Mouse (Mus musculus) brain, embryonic 18.5 days (tissue): ENCODE data around the gene Tars.

ENCODE experiments used
- DNase-seq: peaks from one replicate; pipeline ENCODE4 v3.0.0-alpha.2; 2012; ENCODE audit warnings: low read depth, low spot score

Gene Tars

GRCm38 (mm10) chr15:11399356-11400067 is at the start of gene Tars:
Gene Tars (minus strand): TSS chr15:11399665.
- DNase-seq: peak; percentile 98

GRCm38 (mm10) chr15:11437361-11437760 is 37.9 kb upstream of the Tars start:
- DNase-seq: no peak

- no peak for DNase-seq
Measured at GRCm38 (mm10) chr15:11436709-11437280, 37.3 kb upstream of the Tars start.

GRCm38 (mm10) chr15:11426899-11427298 is 27.4 kb upstream of the Tars start:
- DNase-seq: no peak

- DNase-seq: no peak
Measured at GRCm38 (mm10) chr15:11413484-11413883, 14.0 kb upstream of the Tars start.

GRCm38 (mm10) chr15:11412542-11412941 is 13.1 kb upstream of the Tars start:
- no peak for DNase-seq

GRCm38 (mm10) chr15:11411846-11412245 is 12.4 kb upstream of the Tars start:
- DNase-seq: no peak

GRCm38 (mm10) chr15:11408155-11408826 is 8.8 kb upstream of the Tars start:
- DNase-seq: peak; percentile 46

GRCm38 (mm10) chr15:11407381-11407780 is 7.9 kb upstream of the Tars start:
- peak; percentile 37 for DNase-seq

- no peak for DNase-seq
Measured at GRCm38 (mm10) chr15:11406769-11407168, 7.3 kb upstream of the Tars start.

- no peak for DNase-seq
Measured at GRCm38 (mm10) chr15:11398676-11399350, 652 bp downstream of the Tars start.

- no peak for DNase-seq
Measured at GRCm38 (mm10) chr15:11396421-11396820, 3.0 kb downstream of the Tars start.

GRCm38 (mm10) chr15:11392903-11393302 is 6.6 kb downstream of the Tars start:
- DNase-seq: no peak

GRCm38 (mm10) chr15:11383796-11384195 is 15.7 kb downstream of the Tars start:
- no peak for DNase-seq

- no peak for DNase-seq
Measured at GRCm38 (mm10) chr15:11382585-11382984, 16.9 kb downstream of the Tars start.

- DNase-seq: no peak
Measured at GRCm38 (mm10) chr15:11380616-11381015, 18.8 kb downstream of the Tars start.

GRCm38 (mm10) chr15:11380087-11380530 is 19.4 kb downstream of the Tars start:
- peak; percentile 20 for DNase-seq

GRCm38 (mm10) chr15:11379431-11380086 is 19.9 kb downstream of the Tars start:
- DNase-seq: no peak

GRCm38 (mm10) chr15:11370477-11371085 is 28.9 kb downstream of the Tars start:
- no peak for DNase-seq

- DNase-seq: no peak
Measured at GRCm38 (mm10) chr15:11369572-11369971, 29.9 kb downstream of the Tars start.

- DNase-seq: peak; percentile 24
Measured at GRCm38 (mm10) chr15:11364795-11365194, 34.7 kb downstream of the Tars start.
